Mouse (Mus musculus) cerebellum, adult 2 months (tissue): ENCODE measurements at regions not wholly inside any gene's neighbourhood (a gene's known extent, or its start where the extent isn't known, plus 50 kb on each side); places are given as distances from the start of the nearest gene placed in this dataset.

Source experiments
- CTCF ChIP-seq: fragments of 200-500 bp; IDR thresholded peaks from 2 replicates; pipeline ENCODE4 v1.5.1; 2011; ENCODE audit warnings: low read depth, mild to moderate bottlenecking, control low read depth, low read length, moderate library complexity, borderline replicate concordance; ENCODE audit not compliant: insufficient read depth
- POLR2A ChIP-seq: fragments of 200-500 bp; IDR thresholded peaks from 2 replicates; pipeline ENCODE4 v1.6.1; 2011; ENCODE audit warnings: low read length, control low read depth, borderline replicate concordance; ENCODE audit not compliant: insufficient read depth

DNA sequence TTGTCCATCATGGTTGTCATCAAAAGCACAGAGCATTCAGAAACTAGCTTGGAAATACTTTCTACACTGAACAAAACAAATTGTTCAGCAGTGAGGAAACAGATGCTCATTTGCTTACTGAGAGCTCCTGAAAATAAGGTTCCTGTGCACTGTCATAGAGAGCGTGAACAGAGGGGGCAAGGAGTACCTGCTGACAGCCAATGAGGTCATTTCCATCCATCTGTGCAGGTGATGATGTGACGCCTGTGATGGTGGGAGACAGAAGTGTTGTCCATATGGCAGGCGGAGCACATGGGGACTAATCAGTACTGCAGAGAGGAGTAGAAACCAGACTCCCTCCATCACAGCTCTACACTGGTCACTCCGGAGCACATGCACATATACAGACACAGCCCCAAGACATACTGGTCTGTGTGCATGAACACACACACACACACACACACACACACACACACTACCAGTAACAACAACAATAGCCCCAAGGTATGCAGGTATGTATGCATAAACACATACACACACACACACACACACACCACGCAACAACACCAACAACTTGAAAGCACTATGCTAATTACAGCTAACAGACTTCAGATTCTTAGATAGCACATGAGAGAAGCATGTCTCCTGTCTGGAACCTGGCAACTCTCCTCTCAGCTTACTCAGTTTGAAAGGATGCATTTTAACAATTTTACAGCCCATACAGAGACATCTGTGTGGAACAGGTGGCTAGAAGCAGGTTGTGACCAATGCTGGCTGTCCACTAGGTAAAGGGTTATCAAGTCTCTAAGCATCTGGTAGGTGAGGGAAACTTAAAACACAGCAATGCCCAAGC lies 1056.2 kb downstream of the Poteg start:
- TF ChIP-seq CTCF (no peak), POLR2A (no peak)
